Mouse (Mus musculus): ENCODE data around the gene Farsb. TPM values are rescaled to one million over a fixed set of nuclear protein-coding genes. Genes with fewer than 3 reads are reported as not detected.
"Not testable (repeated sequence)": the region's sequence is repeated elsewhere in the genome, so short reads cannot be mapped to it uniquely, and the experiment has no call there.

Gene Farsb
- total and polyA plus RNA-seq, 3 experiments = 7.4 to 295 (median 121) TPM

DNA sequence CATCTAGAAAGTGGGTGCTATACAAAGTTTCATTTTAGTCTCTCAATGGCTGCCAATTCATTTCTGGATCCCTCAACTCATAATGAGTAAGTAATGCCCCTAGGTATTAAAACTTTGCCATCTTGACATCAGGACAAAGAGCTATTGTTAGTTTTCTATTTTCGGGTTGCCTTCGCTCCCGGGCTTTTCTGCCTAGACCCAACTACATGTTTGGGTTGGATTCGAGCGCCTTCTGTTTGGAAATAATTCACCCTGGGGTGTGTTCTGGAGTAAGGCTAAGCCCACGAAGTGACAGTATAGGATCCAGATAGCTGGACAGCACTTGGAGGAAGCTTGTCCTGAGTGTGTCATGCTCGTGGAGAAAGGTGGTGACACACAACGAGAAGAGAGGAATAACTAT is 24.1 kb upstream of the Farsb start:
- H3K9me3 ChIP-seq (replicated peaks) = no peaks in the 10 kb centered on the region

DNA sequence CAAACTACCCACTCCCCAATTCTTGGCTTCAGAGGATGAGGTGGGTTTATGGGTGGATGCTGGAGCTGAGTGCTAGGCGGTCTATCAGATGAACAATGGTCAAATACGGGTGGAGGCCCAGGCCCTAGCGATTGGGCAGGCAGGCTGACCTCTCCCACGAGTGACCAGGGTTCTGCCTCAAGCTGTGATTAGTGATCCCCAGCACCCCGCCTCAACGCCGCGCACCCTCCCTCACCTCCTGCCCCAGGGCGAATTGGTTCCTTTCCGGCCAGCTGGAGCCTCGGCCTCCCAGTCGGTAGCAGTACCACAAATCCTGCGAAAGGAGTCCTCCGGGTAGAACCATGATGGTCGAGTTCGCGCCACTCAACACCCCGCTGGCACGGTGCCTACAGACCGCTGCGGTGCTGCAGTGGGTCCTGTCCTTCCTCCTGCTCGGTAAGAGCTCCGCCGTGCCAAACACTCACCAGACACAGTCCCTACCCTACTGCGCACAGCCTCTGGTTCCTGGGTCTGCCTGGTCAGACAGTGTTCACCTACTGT is 23.0 kb upstream of the Farsb start, which contains the start of gene BC035947:
Gene BC035947, minus strand, starts transcription at position 538 of the 540 bp plus-strand sequence.
- Histone ChIP-seq H3K27me3 (ENCODE audit: insufficient read depth, low read length) (peaks cover 13% of the 10 kb centered on the region), H3K4me3 (ENCODE audit: low read depth, low read length) (no peak within 1 kb of the TSS), H3K36me3 (replicated peaks) (no peaks in the 10 kb centered on the region), H3K9me3 (replicated peaks) (no peaks in the 10 kb centered on the region), H3K4me1 (ENCODE audit: insufficient read depth, low read depth, low read length) (no peaks in the 10 kb centered on the region)
- TF ChIP-seq GATA2 (IDR thresholded peaks at IDR 0.05; ENCODE audit: borderline replicate concordance, low read depth, low read length) = no peak
- no peak for TF ChIP-seq GATA1 (IDR thresholded peaks at IDR 0.05; ENCODE audit: borderline replicate concordance, low read length)
- TF ChIP-seq TAL1 (conservative IDR thresholded peaks at IDR 0.05; ENCODE audit: low read depth, low read length) = no peak
- TF ChIP-seq CTCF (IDR thresholded peaks at IDR 0.05; ENCODE audit: low read depth, low read length) = no peak
- TF ChIP-seq POLR2AphosphoS5 (IDR thresholded peaks at IDR 0.05; ENCODE audit: insufficient replicate concordance, low read depth, low read length) = no peak; the same call in 1 of the 2 replicates
- no peak for DNase-seq (ENCODE audit: low spot score)
- no peak for ATAC-seq (ENCODE audit: extremely low read depth, insufficient number of reproducible peaks, low FRiP score, poor library complexity, severe bottlenecking)

More for the DNA sequence above, 24.1 kb upstream of the Farsb start:
- Histone ChIP-seq H3K36me3 (replicated peaks) (no peaks in the 10 kb centered on the region), H3K27me3 (ENCODE audit: insufficient read depth, low read length) (peaks cover 10% of the 10 kb centered on the region; the same call in 1 of the 2 replicates), H3K4me3 (ENCODE audit: low read depth, low read length) (no peak overlapping the region), H3K4me1 (ENCODE audit: insufficient read depth, low read depth, low read length) (no peaks in the 10 kb centered on the region)
- TF ChIP-seq CTCF (IDR thresholded peaks at IDR 0.05; ENCODE audit: low read depth, low read length) (no peak), GATA2 (IDR thresholded peaks at IDR 0.05; ENCODE audit: borderline replicate concordance, low read depth, low read length) (no peak), TAL1 (conservative IDR thresholded peaks at IDR 0.05; ENCODE audit: low read depth, low read length) (no peak), POLR2AphosphoS5 (IDR thresholded peaks at IDR 0.05; ENCODE audit: insufficient replicate concordance, low read depth, low read length) (no peak), GATA1 (IDR thresholded peaks at IDR 0.05; ENCODE audit: borderline replicate concordance, low read length) (no peak)
- no peak for ATAC-seq (ENCODE audit: extremely low read depth, insufficient number of reproducible peaks, low FRiP score, poor library complexity, severe bottlenecking)
- no peak for DNase-seq (ENCODE audit: low spot score)

DNA sequence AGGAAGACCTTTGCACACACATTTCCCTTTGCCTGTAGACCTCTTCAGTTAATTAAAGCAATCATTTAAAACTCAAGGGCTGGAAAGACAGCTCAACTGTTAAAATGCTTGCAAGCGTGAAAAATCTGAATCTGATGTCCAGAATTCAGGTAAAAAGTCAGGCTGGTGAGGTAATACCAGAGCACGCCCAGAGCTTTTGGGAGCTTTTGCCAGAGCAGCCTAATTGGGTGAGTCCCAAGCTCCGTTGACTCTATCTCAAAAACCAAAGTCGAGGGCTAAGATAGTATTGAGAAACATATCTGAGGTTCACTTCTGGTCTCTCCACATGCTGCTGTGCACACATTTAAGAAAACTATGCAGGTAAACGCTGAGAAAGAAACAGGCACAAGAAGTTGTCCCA is 22.2 kb upstream of the Farsb start, which contains the start of gene Mogat1:
Gene Mogat1, plus strand, starts transcription at position 130 of the 400 bp plus-strand sequence.
- ATAC-seq (ENCODE audit: extremely low read depth, insufficient number of reproducible peaks, low FRiP score, poor library complexity, severe bottlenecking) (no peak), DNase-seq (ENCODE audit: low spot score) (no peak)

DNA sequence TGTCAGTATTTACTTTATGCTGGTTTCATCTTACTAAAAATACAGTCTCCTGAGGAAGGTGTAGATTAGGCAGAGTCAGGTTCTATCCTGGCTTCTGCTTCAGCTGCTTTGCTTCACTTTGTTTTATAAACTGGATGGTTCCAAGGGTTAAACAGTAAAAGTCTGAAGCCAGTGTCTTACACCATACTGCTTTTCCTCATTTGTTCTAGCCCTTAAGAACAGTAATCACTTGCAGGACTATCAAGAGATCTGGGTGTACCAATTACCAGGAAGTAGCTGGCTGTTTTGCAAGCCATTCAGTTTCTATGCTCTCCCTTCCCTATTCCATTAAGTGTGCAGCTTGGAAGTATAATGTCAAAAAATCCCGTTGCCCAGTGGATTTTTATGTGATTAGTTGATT is 18.4 kb upstream of the Farsb start:
- Histone ChIP-seq H3K4me1 (ENCODE audit: insufficient read depth, low read depth, low read length) (no peaks in the 10 kb centered on the region), H3K36me3 (replicated peaks) (no peaks in the 10 kb centered on the region), H3K27me3 (ENCODE audit: insufficient read depth, low read length) (peaks cover 13% of the 10 kb centered on the region), H3K9me3 (replicated peaks) (no peaks in the 10 kb centered on the region), H3K4me3 (ENCODE audit: low read depth, low read length) (no peak overlapping the region)
- ATAC-seq (ENCODE audit: extremely low read depth, insufficient number of reproducible peaks, low FRiP score, poor library complexity, severe bottlenecking) = no peak
- TF ChIP-seq TAL1 (conservative IDR thresholded peaks at IDR 0.05; ENCODE audit: low read depth, low read length) (no peak), CTCF (IDR thresholded peaks at IDR 0.05; ENCODE audit: low read depth, low read length) (no peak), GATA2 (IDR thresholded peaks at IDR 0.05; ENCODE audit: borderline replicate concordance, low read depth, low read length) (no peak), POLR2AphosphoS5 (IDR thresholded peaks at IDR 0.05; ENCODE audit: insufficient replicate concordance, low read depth, low read length) (no peak), GATA1 (IDR thresholded peaks at IDR 0.05; ENCODE audit: borderline replicate concordance, low read length) (no peak)
- no peak for DNase-seq (ENCODE audit: low spot score)

More for the DNA sequence above, 22.2 kb upstream of the Farsb start, which contains the start of gene Mogat1:
- Histone ChIP-seq H3K9me3 (replicated peaks) (no peaks in the 10 kb centered on the region), H3K4me1 (ENCODE audit: insufficient read depth, low read depth, low read length) (no peaks in the 10 kb centered on the region), H3K27me3 (ENCODE audit: insufficient read depth, low read length) (peaks cover 13% of the 10 kb centered on the region), H3K4me3 (ENCODE audit: low read depth, low read length) (no peak within 1 kb of the TSS), H3K36me3 (replicated peaks) (no peaks in the 10 kb centered on the region)
- no peak for TF ChIP-seq TAL1 (conservative IDR thresholded peaks at IDR 0.05; ENCODE audit: low read depth, low read length)
- no peak for TF ChIP-seq POLR2AphosphoS5 (IDR thresholded peaks at IDR 0.05; ENCODE audit: insufficient replicate concordance, low read depth, low read length)
- no peak for TF ChIP-seq CTCF (IDR thresholded peaks at IDR 0.05; ENCODE audit: low read depth, low read length)
- TF ChIP-seq GATA1 (IDR thresholded peaks at IDR 0.05; ENCODE audit: borderline replicate concordance, low read length) = no peak
- no peak for TF ChIP-seq GATA2 (IDR thresholded peaks at IDR 0.05; ENCODE audit: borderline replicate concordance, low read depth, low read length)

DNA sequence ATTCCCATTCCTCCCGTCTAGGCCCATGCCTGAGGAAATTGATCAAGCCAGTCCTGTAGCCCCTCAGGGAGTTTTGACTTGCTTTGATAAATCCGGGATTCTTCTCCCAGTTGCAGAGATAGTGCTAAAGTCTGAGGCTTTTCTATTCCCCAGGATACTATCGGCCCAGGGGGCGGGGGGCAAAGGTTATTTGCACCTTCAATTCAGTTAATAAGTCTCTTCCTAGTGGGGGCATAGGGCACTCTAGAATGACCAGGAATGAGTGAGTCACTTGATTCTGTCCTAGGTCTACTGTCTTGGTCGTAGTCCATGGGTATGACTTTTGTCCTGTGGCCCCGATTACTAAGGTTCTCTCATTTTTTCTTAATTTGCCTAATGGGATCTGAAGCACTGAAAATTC is 13.8 kb upstream of the Farsb start:
- Histone ChIP-seq H3K9me3 (replicated peaks) (no peaks in the 10 kb centered on the region), H3K27me3 (ENCODE audit: insufficient read depth, low read length) (peaks cover 13% of the 10 kb centered on the region), H3K4me3 (ENCODE audit: low read depth, low read length) (no peak overlapping the region), H3K4me1 (ENCODE audit: insufficient read depth, low read depth, low read length) (no peaks in the 10 kb centered on the region), H3K36me3 (replicated peaks) (no peaks in the 10 kb centered on the region)
- DNase-seq (ENCODE audit: low spot score) = no peak
- ATAC-seq (ENCODE audit: extremely low read depth, insufficient number of reproducible peaks, low FRiP score, poor library complexity, severe bottlenecking) = no peak
- TF ChIP-seq CTCF (IDR thresholded peaks at IDR 0.05; ENCODE audit: low read depth, low read length) = no peak
- TF ChIP-seq POLR2AphosphoS5 (IDR thresholded peaks at IDR 0.05; ENCODE audit: insufficient replicate concordance, low read depth, low read length) = no peak
- no peak for TF ChIP-seq GATA2 (IDR thresholded peaks at IDR 0.05; ENCODE audit: borderline replicate concordance, low read depth, low read length)
- no peak for TF ChIP-seq GATA1 (IDR thresholded peaks at IDR 0.05; ENCODE audit: borderline replicate concordance, low read length)
- no peak for TF ChIP-seq TAL1 (conservative IDR thresholded peaks at IDR 0.05; ENCODE audit: low read depth, low read length)

DNA sequence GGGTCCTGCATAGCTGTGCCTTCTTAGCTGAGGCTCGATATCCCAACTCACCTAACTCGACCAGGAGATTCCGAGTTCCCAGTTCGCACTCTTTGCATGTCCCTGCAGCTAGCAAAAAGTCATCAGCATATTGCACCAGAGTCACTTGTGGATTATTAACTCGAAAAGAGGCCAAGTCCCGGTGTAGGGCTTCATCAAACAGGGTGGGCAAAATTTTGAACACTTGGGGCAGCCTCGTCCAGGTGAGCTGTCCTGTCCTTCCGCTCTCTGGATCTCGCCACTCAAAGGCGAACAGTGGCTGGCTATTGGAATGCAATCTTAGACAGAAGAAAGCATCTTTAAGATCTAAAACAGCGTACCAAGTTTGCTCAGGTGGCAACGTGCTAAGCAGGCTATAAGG is 13.2 kb upstream of the Farsb start:
- H3K4me3 ChIP-seq (ENCODE audit: low read depth, low read length); H3K4me1 ChIP-seq (ENCODE audit: insufficient read depth, low read depth, low read length); DNase-seq (ENCODE audit: low spot score); ATAC-seq (ENCODE audit: extremely low read depth, insufficient number of reproducible peaks, low FRiP score, poor library complexity, severe bottlenecking); H3K9me3 ChIP-seq (replicated peaks); H3K36me3 ChIP-seq (replicated peaks): not testable (repeated sequence)
- peaks cover 12% of the 10 kb centered on the region for H3K27me3 ChIP-seq (ENCODE audit: insufficient read depth, low read length)

Measured in G1E (cell line).